Mouse (Mus musculus): Measurements from ENCODE around the gene Os9. TPM values are rescaled to one million over a fixed set of nuclear protein-coding genes. Genes with fewer than 3 reads are reported as not detected.
A peak's percentile ranks its signal among the peaks of the same experiment; 100 is the strongest.

Os9 gene
- total RNA-seq, 2 experiments from 2014 or later: 118 to 119 TPM

DNA sequence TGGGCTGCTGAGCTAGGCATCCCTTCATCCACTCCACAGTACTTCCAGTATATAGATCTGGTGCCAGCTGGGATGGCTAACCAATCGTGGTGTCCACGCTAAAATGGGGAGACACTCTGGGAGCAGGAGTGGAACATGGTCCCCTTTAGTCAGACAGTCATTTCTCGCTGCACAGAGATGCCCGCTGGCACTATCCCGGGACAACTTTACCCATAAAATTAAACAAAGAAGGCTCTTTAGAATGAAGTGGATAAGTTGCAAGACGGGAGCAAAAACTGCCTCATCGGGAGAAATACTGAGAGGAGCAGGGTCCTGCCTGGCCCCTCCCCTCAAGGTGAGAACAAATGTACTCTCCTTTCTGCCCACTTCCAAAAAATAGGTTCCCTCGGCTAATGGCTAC lies 62.2 kb downstream of the Os9 start:
- no peak for DNase-seq (ENCODE audit: low spot score in 2 of 2)
- intact Hi-C loops (cut with DNase I): no loop called here

DNA sequence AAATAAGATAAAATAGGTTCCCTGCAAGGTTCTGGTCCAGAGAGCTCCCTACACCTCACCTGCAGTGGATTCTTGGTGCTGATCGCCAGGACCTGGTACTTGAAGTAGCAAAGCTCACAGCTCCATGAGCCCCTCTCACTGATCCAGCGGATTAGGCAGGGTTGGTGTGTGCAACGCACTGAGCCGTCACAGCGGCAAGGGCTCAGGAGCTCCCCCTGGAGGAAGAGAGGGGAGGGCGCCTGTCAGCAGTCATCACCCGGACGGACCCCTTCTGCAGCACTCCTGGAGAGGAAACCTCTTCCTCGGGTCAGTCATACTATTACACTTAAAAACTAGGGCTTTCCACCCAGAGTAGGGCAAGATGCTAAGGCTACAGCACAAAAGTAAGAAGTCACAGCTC lies 62.8 kb downstream of the Os9 start:
- peak; percentile 65 to 66 for DNase-seq (ENCODE audit: low spot score in 2 of 2)
- intact Hi-C loops (cut with DNase I): no loop called here

DNA sequence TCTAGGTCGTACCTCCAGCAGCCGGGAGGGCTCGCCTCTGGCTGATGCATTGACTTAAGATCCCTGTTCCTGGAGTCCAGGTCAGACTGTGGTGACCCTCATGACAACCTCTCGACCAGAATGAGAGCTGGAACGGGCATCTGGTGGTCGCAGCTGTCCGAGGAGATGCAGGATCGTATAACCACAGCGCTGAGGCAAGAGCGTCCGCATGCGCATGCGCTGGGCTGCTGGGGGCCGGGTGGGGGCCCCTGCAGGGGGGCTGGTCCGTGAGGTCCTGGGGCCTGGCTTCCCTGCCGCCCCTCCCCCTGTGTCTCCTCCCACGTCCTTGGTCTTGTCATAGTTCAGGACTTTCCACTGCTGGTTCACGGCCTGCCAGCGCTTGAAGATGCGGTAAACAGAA lies 64.4 kb downstream of the Os9 start:
- intact Hi-C loops (cut with DNase I): no loop called here
- DNase-seq (ENCODE audit: low spot score in 2 of 2): no peak

DNA sequence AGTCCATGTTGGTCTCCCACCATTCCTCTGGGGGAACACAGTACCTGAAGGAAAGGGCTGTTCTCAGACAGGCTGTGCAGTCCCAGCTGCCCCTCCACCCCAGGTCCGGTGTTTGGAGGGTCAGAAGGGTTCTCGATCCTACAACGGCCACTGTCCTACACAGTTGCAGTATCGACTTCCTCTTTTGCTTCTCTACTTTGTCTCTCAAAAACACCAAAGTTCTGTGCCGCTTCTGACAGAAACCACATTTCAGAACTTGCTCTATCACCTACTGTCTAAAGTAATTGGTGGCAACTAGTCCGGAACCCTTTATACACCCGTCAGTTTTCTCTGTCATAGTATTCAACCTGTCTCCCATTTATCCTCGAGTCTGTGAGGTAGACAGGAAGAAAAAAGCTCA lies 65.5 kb downstream of the Os9 start:
- no peak for DNase-seq (ENCODE audit: low spot score in 2 of 2)
- intact Hi-C loops (cut with DNase I): no loop called here

DNA sequence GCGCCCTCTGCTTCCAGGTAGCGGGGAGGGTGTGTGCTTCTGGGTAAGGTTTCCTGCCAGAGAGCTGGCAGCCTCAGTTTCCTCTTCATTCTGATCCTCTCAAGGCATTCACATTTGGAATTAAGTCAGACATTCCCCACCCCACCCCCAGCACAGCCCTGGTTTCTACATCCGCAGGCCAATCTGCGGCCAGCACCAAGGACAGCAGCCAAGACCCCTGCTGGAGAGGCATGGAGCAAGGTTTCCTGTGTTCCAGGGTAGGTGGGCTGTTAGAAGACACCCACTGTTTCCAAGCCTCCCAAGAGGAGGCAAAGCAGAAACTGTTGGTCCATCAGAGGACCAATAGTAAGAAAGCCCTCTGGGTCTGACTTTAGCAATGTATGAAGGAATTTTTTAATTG lies 66.3 kb downstream of the Os9 start:
- intact Hi-C loops (cut with DNase I): no loop called here
- DNase-seq (ENCODE audit: low spot score in 2 of 2): no peak

DNA sequence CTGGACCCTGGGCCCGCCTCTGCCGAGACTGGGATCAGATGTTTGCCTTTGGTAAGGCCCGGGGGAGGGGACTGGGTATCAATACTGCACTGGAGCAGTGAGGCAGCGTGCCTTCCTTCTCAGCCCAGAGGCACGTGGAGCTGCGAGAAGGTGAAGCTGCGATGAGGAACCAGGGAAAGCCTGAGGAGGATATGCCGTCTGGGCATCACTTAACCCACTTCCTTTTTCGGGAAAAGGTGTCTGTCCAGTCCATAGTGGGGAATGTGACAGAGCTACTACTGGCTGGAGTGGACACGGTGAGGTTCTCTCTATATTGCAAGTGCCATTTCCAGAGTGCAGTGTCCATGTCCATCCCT lies 70.8 kb downstream of the Os9 start:
- DNase-seq (ENCODE audit: low spot score in 2 of 2): no peak
- intact Hi-C loops (cut with DNase I): no loop called here

DNA sequence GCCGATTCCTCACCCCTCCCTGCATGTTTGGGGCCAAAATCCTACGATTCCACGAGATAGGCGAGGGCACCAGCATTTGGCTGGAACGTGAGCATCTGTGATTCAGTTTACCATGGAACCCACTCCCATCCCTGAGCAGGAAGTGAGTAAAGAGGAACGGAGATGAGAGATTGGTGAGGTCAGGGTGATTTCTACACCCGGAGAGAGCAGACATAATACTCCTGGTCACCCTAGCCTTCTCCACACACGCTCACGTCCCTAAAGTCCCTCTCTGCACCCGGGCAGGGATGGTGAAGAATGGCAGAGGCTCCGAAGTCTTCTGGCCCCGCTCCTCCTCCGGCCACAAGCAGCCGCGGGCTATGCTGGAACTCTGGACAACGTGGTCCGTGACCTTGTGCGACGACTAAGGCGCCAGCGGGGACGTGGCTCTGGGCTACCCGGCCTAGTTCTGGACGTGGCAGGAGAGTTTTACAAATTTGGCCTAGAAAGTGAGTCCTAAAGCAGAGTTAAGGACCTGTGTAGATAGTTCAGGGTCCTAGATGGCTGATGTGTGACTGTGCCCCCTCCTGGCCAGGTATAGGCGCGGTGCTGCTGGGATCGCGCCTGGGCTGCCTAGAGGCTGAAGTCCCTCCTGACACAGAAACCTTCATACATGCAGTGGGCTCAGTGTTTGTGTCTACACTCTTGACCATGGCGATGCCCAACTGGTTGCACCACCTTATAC lies 71.4 kb downstream of the Os9 start:
- DNase-seq (ENCODE audit: low spot score in 2 of 2): no peak
- intact Hi-C loops (cut with DNase I): no loop called here

DNA sequence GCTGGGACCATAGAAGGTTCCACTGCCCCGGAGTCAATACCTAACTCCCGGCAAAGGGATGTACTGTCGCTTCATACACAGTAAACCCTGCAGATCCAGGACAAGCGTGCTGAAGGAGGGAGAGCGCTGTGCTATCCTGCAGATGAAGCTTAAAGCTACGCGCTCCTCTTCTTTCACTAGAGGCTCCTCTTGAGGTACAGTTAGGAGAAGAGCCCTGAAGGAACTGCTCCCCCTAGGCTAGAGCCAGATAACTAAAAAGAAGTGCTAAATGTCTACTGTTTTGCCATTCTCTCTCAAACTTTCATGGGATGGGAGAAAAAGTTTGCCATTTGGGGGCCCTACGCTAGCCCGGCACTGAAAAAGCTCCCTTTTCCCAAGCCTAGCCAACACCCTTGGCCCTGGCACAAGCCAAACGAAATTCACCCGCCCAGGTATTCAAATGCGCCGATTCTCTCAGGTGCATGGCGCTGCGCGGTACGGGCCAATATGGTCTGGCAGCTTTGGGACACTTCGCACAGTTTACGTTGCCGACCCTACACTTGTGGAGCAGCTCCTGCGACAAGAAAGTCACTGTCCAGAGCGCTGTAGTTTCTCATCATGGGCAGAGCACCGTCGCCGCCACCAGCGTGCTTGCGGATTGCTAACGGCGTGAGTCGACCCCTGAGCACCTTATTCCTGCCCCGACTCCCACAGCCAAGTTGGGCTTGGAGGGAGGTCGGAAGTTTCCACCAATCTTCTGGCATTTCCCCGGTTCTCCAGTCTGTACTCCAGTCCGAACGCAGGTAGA lies 72.1 kb downstream of the Os9 start:
- intact Hi-C loops (cut with DNase I): no loop called here
- DNase-seq (ENCODE audit: low spot score in 2 of 2): no peak

DNA sequence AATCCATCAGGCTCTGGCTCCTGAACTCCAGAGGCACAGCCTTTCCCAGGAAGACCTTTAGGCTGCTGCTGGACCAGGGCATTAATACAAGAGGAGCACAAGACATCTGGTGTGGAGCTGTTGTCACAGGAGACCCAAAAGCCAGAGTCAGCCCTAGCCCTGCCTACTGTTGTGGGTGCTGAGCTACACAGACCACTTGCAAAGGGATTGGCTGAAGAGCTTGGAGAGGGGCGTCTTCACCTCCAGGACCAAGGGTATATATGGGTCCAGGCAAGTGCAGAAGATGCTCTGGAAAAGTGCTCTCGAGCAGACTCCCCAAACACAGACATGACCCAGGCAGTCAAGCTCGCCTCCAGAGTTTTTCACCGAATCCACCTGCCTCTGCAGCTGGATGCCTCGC lies 73.0 kb downstream of the Os9 start, which contains the start of gene Cyp27b1:
Cyp27b1 (plus strand) TSS at position 297 of the 400 bp plus-strand sequence.
- intact Hi-C loops (cut with DNase I): no loop called here
- DNase-seq (ENCODE audit: low spot score in 2 of 2): no peak

Other genes starting within 250 kb of the Os9 start
- 1 to 10 TPM; 8.9 to 9.5 TPM for gene Atp23, start 219.8 kb downstream of the Os9 start, total RNA-seq (2021)
- 10 to 100 TPM; 72.0 to 74.1 TPM for gene Ctdsp2, start 142.4 kb downstream of the Os9 start, total RNA-seq (2021)
- under 1 TPM; 0.16 to 0.20 TPM for gene Avil, start 120.4 kb downstream of the Os9 start, total RNA-seq (2021)
- 10 to 100 TPM; 21.7 to 28.8 TPM for gene Tsfm, start 90.3 kb downstream of the Os9 start, total RNA-seq (2021)
- gene Mettl1, start 79.7 kb downstream of the Os9 start, total RNA-seq (2021): 10 to 100 TPM in 1 of 2 experiments, 1 to 10 TPM in 1; 9.2 to 10.6 TPM
- gene Eef1akmt3, start 79.6 kb downstream of the Os9 start, total RNA-seq (2021): not detected
- 1 to 10 TPM in 1 of 2 experiments, under 1 TPM in 1; 0.39 to 1.2 TPM for gene Cyp27b1, start 72.9 kb downstream of the Os9 start, total RNA-seq (2021)
- 10 to 100 TPM; 21.5 to 24.9 TPM for gene March9, start 60.9 kb downstream of the Os9 start, total RNA-seq (2021)
- 10 to 100 TPM; 76.9 to 88.1 TPM for gene Cdk4, start 57.6 kb downstream of the Os9 start, total RNA-seq (2021)
- 10 to 100 TPM; 63.5 to 66.3 TPM for gene Tspan31, start 50.9 kb downstream of the Os9 start, total RNA-seq (2021)
- gene Agap2, start 45.8 kb downstream of the Os9 start, total RNA-seq (2021): 100 to 1,000 TPM; 680 to 686 TPM
- gene B4galnt1, start 44.1 kb upstream of the Os9 start, total RNA-seq (2021): 100 to 1,000 TPM; 116 to 122 TPM
- 1 to 10 TPM; 1.8 to 4.4 TPM for gene Slc26a10, start 59.5 kb upstream of the Os9 start, total RNA-seq (2021)
- 100 to 1,000 TPM; 173 to 176 TPM for gene Arhgef25, start 69.0 kb upstream of the Os9 start, total RNA-seq (2021)
- 100 to 1,000 TPM; 195 to 221 TPM for gene Dtx3, start 74.6 kb upstream of the Os9 start, total RNA-seq (2021)
- 100 to 1,000 TPM in 1 of 2 experiments, 10 to 100 TPM in 1; 94.6 to 106 TPM for gene Pip4k2c, start 90.5 kb upstream of the Os9 start, total RNA-seq (2021)
- 1,000 to 10,000 TPM in 1 of 2 experiments, 100 to 1,000 TPM in 1; 978 to 1,176 TPM for gene Kif5a, start 142.2 kb upstream of the Os9 start, total RNA-seq (2021)
- gene Dctn2, start 145.2 kb upstream of the Os9 start, total RNA-seq (2021): 100 to 1,000 TPM; 267 to 287 TPM
- gene Mbd6, start 167.9 kb upstream of the Os9 start, total RNA-seq (2021): 10 to 100 TPM; 32.9 to 54.4 TPM
- 10 to 100 TPM; 54.9 to 60.1 TPM for gene Mars, start 190.7 kb upstream of the Os9 start, total RNA-seq (2021)
- gene Arhgap9, start 200.8 kb upstream of the Os9 start, total RNA-seq (2021): 1 to 10 TPM in 1 of 2 experiments, under 1 TPM in 1; 0.94 to 1.1 TPM
- 1 to 10 TPM; 1.9 to 2.9 TPM for gene Gli1, start 220.8 kb upstream of the Os9 start, total RNA-seq (2021)
- under 1 TPM; 0.15 to 0.20 TPM for gene Inhbe, start 233.3 kb upstream of the Os9 start, total RNA-seq (2021)
- not detected for gene Inhbc, start 249.3 kb upstream of the Os9 start, total RNA-seq (2021)